Mouse (Mus musculus) ES-CJ7 (cell line): ENCODE data around the gene Simc1.
A peak's percentile ranks its signal among the peaks of the same experiment; 100 is the strongest.
"Not testable (repeated sequence)": the region's sequence is repeated elsewhere in the genome, so short reads cannot be mapped to it uniquely, and the experiment has no call there.

Experiments used
- DNase-seq: peaks from one replicate; pipeline ENCODE4 v3.0.0; 2011; ENCODE audit warnings: low read depth, low spot score

Gene Simc1

DNA sequence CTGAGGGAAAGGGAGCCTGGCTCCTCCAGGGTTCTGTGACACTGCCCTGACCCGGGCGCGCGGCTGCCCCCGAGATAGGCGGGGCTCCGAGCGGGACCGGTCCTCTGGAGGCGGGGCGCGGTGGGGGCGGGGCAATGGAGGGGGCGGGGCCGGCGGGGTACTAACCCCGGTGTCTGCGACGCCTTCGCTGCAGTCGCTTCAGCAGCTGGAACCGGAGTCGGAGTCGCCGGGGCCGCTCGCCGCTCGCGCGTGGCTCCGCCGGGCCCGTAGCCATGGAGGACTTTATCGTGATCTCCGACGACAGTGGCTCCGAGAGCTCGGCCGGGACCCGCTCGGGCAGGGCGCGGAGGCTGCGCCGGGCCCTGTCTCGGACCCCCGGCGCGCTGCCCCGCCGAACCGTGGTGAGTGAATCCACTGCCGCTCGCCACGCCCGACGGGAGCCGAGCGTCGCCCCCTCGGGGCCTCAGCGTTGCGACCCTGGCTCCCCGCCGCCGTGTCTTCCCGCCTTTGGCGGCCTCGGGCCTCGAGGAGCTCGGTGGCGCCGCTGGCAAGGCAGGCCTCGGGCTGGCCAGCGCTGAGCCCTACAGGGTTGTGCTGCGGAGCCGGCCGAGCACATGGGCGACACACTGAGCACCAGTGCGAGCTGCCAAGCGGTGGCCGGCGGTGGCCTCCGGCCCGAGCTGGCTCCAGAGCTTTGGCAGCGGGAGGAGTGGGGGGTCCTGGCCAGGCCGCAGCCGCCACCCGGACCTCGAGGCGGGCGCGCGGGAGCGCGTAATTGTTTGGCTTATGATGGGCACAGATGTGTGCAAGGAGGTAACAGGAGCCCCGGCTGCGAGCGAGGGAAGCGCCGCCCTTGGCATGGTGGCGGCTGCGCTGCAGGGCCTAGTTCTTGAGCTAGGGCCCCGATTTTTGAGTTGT is at the start of gene Simc1:
Simc1 (plus strand) TSS at position 176 of the 918 bp plus-strand sequence.
- DNase-seq, result peak; percentile 56

DNA sequence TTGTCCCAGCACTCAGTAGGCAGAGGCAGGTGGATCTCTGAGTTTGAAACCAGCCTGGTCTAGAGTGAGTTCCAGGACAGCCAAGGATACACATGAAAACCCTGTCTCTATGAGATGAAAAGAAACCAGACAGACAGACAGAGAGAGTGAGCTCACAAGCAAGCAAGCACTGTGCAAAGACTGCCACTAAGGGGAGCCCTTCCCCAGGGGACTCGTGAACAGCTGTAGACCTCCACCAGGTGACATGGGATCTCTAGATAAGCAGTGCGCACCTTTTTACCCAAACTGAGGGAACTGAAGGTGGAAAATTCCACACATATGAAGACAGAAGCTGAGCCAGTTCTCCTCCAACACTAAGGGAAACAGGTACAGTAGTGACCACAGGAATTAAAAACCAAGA is 46.5 kb upstream of the Simc1 start:
- DNase-seq, result peak; percentile 64

GRCm38 (mm10) chr13:54459282-54459681 is 44.3 kb upstream of the Simc1 start:
- DNase-seq, result no peak

- peak; percentile 93 for DNase-seq
Measured at GRCm38 (mm10) chr13:54468098-54469011, 35.2 kb upstream of the Simc1 start, which contains the start of gene Thoc3. Gene Thoc3, minus strand, starts transcription at chr13:54468849.

DNA sequence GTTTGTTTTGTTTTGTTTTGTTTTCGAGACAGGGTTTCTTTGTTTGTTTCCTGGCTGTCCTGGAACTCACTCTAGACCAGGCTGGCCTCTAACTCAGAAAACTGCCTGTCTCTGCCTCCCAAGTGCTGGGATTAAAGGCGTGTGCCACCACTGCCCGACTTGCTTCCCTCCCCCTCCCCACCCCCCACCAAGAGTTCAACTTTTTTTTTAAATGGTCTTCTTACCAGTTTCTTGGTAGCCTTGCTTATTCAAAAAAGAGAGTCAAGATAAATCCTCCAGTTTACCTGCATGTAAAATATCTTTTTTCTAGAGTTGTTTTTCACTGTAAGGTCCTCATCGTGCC is 34.6 kb upstream of the Simc1 start:
- DNase-seq, result no peak

- DNase-seq, result peak; percentile 64
Measured at GRCm38 (mm10) chr13:54471967-54472366, 31.6 kb upstream of the Simc1 start.

- DNase-seq, result no peak
Measured at GRCm38 (mm10) chr13:54474996-54475395, 28.6 kb upstream of the Simc1 start.

DNA sequence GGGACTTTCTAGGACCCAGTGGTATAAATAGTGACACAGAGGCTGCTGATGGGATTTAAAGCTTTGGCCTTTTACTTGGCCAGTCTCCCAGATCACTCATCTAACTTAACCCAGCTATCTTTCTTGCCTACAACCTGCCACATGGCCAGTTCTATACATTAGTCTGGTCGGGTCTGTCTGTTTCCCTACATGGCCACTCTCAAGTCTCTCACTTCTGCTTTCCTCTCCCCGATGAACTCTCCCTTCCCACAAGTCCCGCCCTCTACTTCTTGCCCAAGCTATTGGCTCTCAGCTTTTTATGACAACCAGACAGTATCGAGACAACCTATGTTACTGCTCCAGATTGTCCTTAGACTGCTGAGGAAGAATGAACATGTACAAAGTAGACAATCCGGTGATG is 27.9 kb upstream of the Simc1 start:
- DNase-seq, result no peak

- no peak for DNase-seq
Measured at GRCm38 (mm10) chr13:54479286-54479685, 24.3 kb upstream of the Simc1 start.

DNA sequence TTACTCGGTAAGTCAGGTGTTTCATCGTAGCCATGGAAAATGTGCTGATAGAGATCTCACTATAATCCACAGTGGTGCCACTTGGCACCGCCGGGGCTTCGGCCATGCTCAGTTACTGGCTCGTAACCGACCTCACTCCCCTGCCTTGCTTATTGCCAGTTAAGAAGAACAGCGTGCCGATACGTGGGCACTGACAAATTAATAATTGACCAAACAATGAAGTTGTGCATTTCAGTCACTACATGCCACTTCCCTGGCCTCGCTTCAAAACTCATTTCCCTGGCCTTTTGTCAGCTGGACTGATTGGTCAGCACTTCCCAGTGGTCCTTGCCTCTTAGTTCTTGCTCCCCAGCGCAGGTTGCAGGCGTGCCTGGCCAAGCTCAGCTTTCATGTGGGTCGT is 22.1 kb upstream of the Simc1 start:
- no peak for DNase-seq

GRCm38 (mm10) chr13:54490411-54490810 is 13.2 kb upstream of the Simc1 start:
- DNase-seq, result no peak

DNA sequence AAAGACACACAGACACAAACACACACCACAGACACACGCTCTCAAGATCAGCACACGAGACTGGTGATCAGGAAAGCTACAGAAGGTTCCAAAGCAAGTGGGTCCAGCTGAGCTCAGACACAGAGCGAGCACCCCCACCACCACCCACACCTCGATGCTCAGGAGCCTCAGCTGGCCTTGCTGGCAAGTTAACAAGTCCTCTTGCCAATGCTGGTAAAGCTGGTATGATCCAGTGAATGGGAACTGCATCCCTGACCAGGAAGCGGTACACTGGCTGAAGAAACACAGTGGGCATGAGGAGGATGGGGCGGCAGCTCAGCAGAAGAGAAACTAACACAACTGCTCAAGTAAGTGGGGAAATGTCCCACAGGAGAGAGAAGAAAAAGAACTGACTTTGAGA is 12.2 kb upstream of the Simc1 start:
- DNase-seq, result no peak

GRCm38 (mm10) chr13:54499551-54499950 is 4.0 kb upstream of the Simc1 start:
- DNase-seq, result not testable (repeated sequence)

DNA sequence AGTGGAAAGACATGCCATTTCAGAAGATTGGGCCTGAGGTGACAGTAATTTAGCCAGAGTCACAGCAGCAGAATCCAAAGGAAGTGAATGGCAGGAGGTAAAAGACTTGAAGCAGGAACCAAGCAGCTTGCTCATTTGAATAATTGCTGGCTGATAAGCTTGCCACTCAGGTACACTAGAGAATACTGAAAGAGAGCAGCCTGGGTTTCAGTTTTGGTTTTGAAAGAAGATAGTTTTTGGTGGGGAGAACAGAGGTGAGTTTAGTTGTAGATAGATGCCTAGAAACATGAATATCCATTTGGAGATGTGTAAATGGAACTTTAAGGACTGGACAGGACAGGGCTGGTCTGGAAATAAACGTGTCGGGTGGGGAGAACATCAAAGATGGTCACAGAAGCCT is 2.2 kb upstream of the Simc1 start:
- no peak for DNase-seq

GRCm38 (mm10) chr13:54501957-54502690 is 1.5 kb upstream of the Simc1 start:
- DNase-seq, result no peak

- no peak for DNase-seq
Measured at GRCm38 (mm10) chr13:54503278-54503603, 338 bp upstream of the Simc1 start.

DNA sequence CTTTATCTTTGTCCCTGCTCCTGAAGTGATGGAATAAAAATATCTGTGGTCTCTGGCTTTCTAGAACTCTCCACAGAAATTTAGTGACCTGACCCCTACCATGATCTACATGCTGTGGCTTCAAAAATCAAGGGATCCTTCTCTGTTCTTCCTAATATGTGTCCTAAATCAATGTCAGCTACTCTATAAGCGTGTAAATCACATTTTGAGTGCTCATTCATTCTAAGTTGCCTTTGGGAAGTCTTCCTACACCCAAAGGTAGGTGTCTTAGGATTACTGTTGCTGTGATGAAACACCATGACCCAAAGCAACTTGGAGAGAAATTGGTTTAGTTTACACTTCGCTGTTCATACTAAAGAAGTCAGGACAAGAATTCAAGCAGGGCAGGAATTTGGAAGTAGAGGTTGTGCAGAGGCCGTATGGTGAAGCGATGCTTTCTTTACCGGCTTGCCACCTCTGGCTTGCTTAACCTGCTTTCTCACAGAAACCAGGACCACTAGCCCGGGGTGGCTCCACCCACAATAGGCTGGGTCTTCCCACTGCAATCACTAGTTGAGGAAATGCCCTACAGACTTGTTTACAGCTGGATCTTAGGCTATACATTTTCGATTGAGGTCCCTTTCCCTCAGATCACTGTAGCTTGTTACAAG is 1.2 kb downstream of the Simc1 start:
- DNase-seq, result peak; percentile 47

- DNase-seq, result no peak
Measured at GRCm38 (mm10) chr13:54505920-54506319, 2.3 kb downstream of the Simc1 start.

DNA sequence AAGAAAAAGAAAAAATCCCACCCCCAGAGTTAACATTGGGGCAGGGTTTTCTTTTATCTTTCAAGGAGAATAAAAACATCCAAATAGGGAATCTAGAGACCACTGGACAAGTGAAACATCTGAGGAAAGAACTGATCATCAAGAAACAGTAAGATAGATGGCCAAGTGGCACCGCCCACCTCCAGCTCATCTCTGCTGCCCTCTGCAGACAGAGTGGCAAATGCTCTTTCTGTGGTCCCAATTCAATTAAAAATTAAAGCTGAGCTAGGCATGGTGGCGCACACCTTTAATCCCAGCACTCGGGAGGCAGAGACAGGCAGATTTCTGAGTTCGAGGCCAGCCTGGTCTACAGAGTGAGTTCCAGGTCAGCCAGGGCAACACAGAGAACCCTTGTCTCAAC is 16.6 kb downstream of the Simc1 start:
- DNase-seq, result peak; percentile 58

GRCm38 (mm10) chr13:54521181-54521580 is 17.6 kb downstream of the Simc1 start:
- DNase-seq, result no peak

GRCm38 (mm10) chr13:54527140-54527539 is 23.6 kb downstream of the Simc1 start:
- no peak for DNase-seq
